Mouse (Mus musculus): ENCODE measurements at regions not wholly inside any gene's neighbourhood (a gene's known extent, or its start where the extent isn't known, plus 50 kb on each side); places are given as distances from the start of the nearest gene placed in this dataset.

- no peak for DNase-seq (ENCODE audit: low spot score)
These were observed 181.1 kb upstream of the Topaz1 start for GRCm38 (mm10) chr9:122566060-122566459.

- DNase-seq (ENCODE audit: low spot score): peak; percentile 60
These were observed 178.3 kb upstream of the Topaz1 start for GRCm38 (mm10) chr9:122568691-122569441.

- no peak for DNase-seq (ENCODE audit: low spot score)
These were observed 177.4 kb upstream of the Topaz1 start for GRCm38 (mm10) chr9:122569511-122570455.

GRCm38 (mm10) chr9:122571001-122571400 is 176.1 kb upstream of the Topaz1 start:
- DNase-seq (ENCODE audit: low spot score): no peak

GRCm38 (mm10) chr9:122571402-122572059 is 175.6 kb upstream of the Topaz1 start:
- peak; percentile 51 for DNase-seq (ENCODE audit: low spot score)

GRCm38 (mm10) chr9:122572060-122572835 is 174.9 kb upstream of the Topaz1 start:
- peak; percentile 73 for DNase-seq (ENCODE audit: low spot score)

- DNase-seq (ENCODE audit: low spot score): no peak
These were observed 174.3 kb upstream of the Topaz1 start for GRCm38 (mm10) chr9:122572836-122573267.

- DNase-seq (ENCODE audit: low spot score): no peak
These were observed 161.9 kb upstream of the Topaz1 start for GRCm38 (mm10) chr9:122585228-122585627.

- no peak for DNase-seq (ENCODE audit: low spot score)
These were observed 160.7 kb upstream of the Topaz1 start for GRCm38 (mm10) chr9:122586421-122586820.

- DNase-seq (ENCODE audit: low spot score): no peak
These were observed 160.2 kb upstream of the Topaz1 start for GRCm38 (mm10) chr9:122586986-122587385.

- DNase-seq (ENCODE audit: low spot score): no peak
These were observed 158.9 kb upstream of the Topaz1 start for GRCm38 (mm10) chr9:122588246-122588645.

GRCm38 (mm10) chr9:122592820-122593615 is 154.1 kb upstream of the Topaz1 start:
- DNase-seq (ENCODE audit: low spot score): peak; percentile 46

- DNase-seq (ENCODE audit: low spot score): peak; percentile 42
These were observed 151.8 kb upstream of the Topaz1 start for GRCm38 (mm10) chr9:122595120-122595943.

GRCm38 (mm10) chr9:122603106-122603505 is 144.0 kb upstream of the Topaz1 start:
- no peak for DNase-seq (ENCODE audit: low spot score)

- DNase-seq (ENCODE audit: low spot score): no peak
These were observed 137.5 kb upstream of the Topaz1 start for GRCm38 (mm10) chr9:122609616-122610015.

- no peak for DNase-seq (ENCODE audit: low spot score)
These were observed 136.2 kb upstream of the Topaz1 start for GRCm38 (mm10) chr9:122610918-122611317.

- DNase-seq (ENCODE audit: low spot score): no peak
These were observed 132.4 kb upstream of the Topaz1 start for GRCm38 (mm10) chr9:122614579-122615252.

- DNase-seq (ENCODE audit: low spot score): peak; percentile 78
These were observed 131.8 kb upstream of the Topaz1 start for GRCm38 (mm10) chr9:122615351-122615750.

GRCm38 (mm10) chr9:122617793-122618192 is 129.4 kb upstream of the Topaz1 start:
- DNase-seq (ENCODE audit: low spot score): no peak

All from retina, embryonic 14.5 days (tissue).